Mouse (Mus musculus): Measurements from ENCODE around the gene Il15.

DNA sequence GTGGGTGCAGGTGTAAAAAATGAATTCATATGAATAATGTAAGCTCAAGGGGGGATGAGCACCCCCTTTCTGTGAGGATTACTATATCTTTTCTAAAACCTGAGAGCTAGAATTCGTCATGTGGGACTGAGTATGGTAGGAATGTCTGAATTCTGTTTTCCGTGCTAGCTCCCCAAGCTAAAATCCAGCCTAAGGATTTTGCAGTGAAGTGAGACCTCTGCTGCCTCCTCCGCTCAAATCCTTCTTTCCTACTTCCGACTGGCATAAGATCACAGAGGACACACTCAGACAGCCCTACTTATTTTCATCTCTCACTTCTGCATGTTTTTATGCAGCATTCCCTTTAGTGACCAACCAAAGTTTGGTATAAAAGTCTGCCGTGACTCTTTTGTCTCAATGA, 121.0 kb downstream of the Il15 start:
- TF ChIP-seq CTCF (IDR thresholded peaks at IDR 0.05; ENCODE audit: extremely low read depth, insufficient read depth, insufficient read length, insufficient replicate concordance) = no peak
- no peak for TF ChIP-seq POLR2A (IDR thresholded peaks at IDR 0.05; ENCODE audit: low read depth, low read length)

Measured in spleen, adult 2 months (tissue).